Comparison of ENCODE assay signal across 8 mouse cellular contexts in the genomic region with DNA sequence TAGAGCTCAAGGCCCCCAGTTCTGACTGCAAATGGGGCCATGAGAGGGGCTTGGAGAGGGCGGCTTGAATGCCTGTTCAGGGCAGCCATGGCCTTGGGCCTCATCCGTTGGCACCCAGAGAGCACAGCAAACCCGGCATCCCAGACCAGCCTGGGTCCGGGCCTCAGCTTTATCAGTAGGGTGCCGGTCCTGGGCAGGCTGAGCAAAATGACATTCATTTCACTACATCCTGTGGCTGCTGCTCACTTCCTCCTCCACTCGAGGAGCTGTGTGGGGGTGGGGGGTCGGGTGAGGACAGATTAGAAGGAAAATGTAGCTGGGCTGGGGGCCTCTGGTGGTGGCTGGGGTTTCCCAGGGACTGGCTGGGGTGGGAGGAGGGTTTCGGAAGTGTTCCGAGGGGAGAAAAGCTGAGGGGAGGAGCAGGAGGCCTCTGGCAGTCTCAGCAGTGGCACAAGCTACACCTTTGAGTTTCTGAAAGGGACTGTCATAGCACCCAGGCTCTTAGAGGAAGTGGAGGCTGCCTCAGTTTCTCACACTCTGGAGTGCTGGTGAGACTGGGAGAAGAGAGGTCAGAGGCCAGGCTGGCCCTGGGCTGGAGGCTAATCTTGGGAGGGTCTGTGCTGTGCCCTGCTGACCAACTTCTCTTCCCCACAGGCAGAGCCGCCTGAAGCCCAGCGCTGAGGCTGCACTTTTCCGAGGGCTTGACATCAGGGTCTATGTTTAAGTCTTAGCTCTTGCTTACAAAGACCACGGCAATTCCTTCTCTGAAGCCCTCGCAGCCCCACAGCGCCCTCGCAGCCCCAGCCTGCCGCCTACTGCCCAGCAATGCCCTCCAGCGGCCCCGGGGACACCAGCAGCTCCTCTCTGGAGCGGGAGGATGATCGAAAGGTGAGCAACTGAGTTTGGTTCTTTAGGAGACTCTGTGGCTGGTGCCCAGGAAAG. TPM values are rescaled to one million over a fixed set of nuclear protein-coding genes. Genes with fewer than 3 reads are reported as not detected.
DNase-seq lines count a peak whose midpoint lies in the region; ATAC-seq and TF ChIP-seq lines count a peak whose summit lies in the region.

No protein-coding gene starts in this region.

- DNase-seq in cerebellum, adult 9-11 months: peak; percentile 47
- DNase-seq in cerebellum, adult 8-10 months: no peak
- DNase-seq in embryonic facial prominence, embryonic 14.5 days (ENCODE audit: low spot score): peak; percentile 71
- DNase-seq in liver, postnatal 0 days: peak; percentile 60

- H3K4me2 ChIP-seq in embryonic facial prominence, embryonic 14.5 days (ENCODE audit: low read depth, low read length): peak overlapping the region; percentile 48
- peak overlapping the region; percentile 44 for H3K4me2 ChIP-seq in hindbrain, embryonic 13.5 days
- H3K4me2 ChIP-seq in liver, postnatal 0 days (ENCODE audit: low read depth, low read length): peak overlapping the region; percentile 63
- H3K4me2 ChIP-seq in neural tube, embryonic 15.5 days: peak overlapping the region; percentile 43

- no peak for TF ChIP-seq CTCF in E14TG2a.4 (conservative IDR thresholded peaks at IDR 0.05; ENCODE audit: low read length)
- TF ChIP-seq CTCF in liver, postnatal 0 days (IDR thresholded peaks at IDR 0.05; ENCODE audit: low read depth): peak; percentile 66

- ATAC-seq in embryonic facial prominence, embryonic 14.5 days (ENCODE audit: low read depth): peak; percentile 51
- peak; percentile 77 for ATAC-seq in hindbrain, embryonic 13.5 days (ENCODE audit: low FRiP score)
- peak; percentile 71 for ATAC-seq in liver, postnatal 0 days
- ATAC-seq in neural tube, embryonic 15.5 days (ENCODE audit: low FRiP score): peak; percentile 58
- ATAC-seq in erythroid progenitor cell, adult 5-6 weeks (replicated peaks; ENCODE audit: low FRiP score, poor library complexity, severe bottlenecking): no peak

- 0 out of 2 replicates have a peak, but pooled peaks cover 6% of the 10 kb centered on the region for H3K36me3 ChIP-seq in E14TG2a.4 (ENCODE audit: insufficient read depth, low read length)
- H3K36me3 ChIP-seq in embryonic facial prominence, embryonic 14.5 days (ENCODE audit: control insufficient read depth, insufficient read depth, low read length): peaks cover 45% of the 10 kb centered on the region
- H3K36me3 ChIP-seq in hindbrain, embryonic 13.5 days: peaks cover 39% of the 10 kb centered on the region
- H3K36me3 ChIP-seq in liver, postnatal 0 days (replicated peaks; ENCODE audit: insufficient read depth, low read length): peaks cover 12% of the 10 kb centered on the region
- peaks cover 44% of the 10 kb centered on the region for H3K36me3 ChIP-seq in neural tube, embryonic 15.5 days

- H3K27ac ChIP-seq in embryonic facial prominence, embryonic 14.5 days (replicated peaks; ENCODE audit: low read depth, low read length): peak overlapping the region; percentile 88
- peak overlapping the region; percentile 83 for H3K27ac ChIP-seq in hindbrain, embryonic 13.5 days
- H3K27ac ChIP-seq in liver, postnatal 0 days (ENCODE audit: low read depth): peak overlapping the region; percentile 84
- H3K27ac ChIP-seq in neural tube, embryonic 15.5 days (replicated peaks): peak overlapping the region; percentile 75

- peaks cover 26% of the 10 kb centered on the region for H3K27me3 ChIP-seq in E14TG2a.4 (ENCODE audit: insufficient read depth, low read length)
- H3K27me3 ChIP-seq in embryonic facial prominence, embryonic 14.5 days (replicated peaks; ENCODE audit: control insufficient read depth, insufficient read depth, low read length): no peaks in the 10 kb centered on the region
- no peaks in the 10 kb centered on the region for H3K27me3 ChIP-seq in hindbrain, embryonic 13.5 days
- H3K27me3 ChIP-seq in liver, postnatal 0 days (ENCODE audit: insufficient read depth, low read length): no peaks in the 10 kb centered on the region
- no peaks in the 10 kb centered on the region for H3K27me3 ChIP-seq in neural tube, embryonic 15.5 days (replicated peaks)

- TF ChIP-seq EP300 in liver, postnatal 0 days (IDR thresholded peaks at IDR 0.05; ENCODE audit: low read depth): no peak

- H3K4me3 ChIP-seq in E14TG2a.4 (replicated peaks; ENCODE audit: low read length): peak overlapping the region; percentile 51
- H3K4me3 ChIP-seq in embryonic facial prominence, embryonic 14.5 days (ENCODE audit: low read depth, low read length): peak overlapping the region; percentile 8; the same call in 1 of the 2 replicates
- H3K4me3 ChIP-seq in hindbrain, embryonic 13.5 days: no peak overlapping the region
- peak overlapping the region; percentile 8; the same call in 1 of the 2 replicates for H3K4me3 ChIP-seq in liver, postnatal 0 days (ENCODE audit: low read depth, low read length)
- H3K4me3 ChIP-seq in neural tube, embryonic 15.5 days (replicated peaks): no peak overlapping the region

- H3K9me3 ChIP-seq in E14TG2a.4 (ENCODE audit: low read length): no peaks in the 10 kb centered on the region
- H3K9me3 ChIP-seq in embryonic facial prominence, embryonic 14.5 days (ENCODE audit: control insufficient read depth, low read length): no peaks in the 10 kb centered on the region
- no peaks in the 10 kb centered on the region for H3K9me3 ChIP-seq in hindbrain, embryonic 13.5 days
- no peaks in the 10 kb centered on the region for H3K9me3 ChIP-seq in liver, postnatal 0 days (ENCODE audit: low read length)
- H3K9me3 ChIP-seq in neural tube, embryonic 15.5 days (replicated peaks): no peaks in the 10 kb centered on the region

- H3K4me1 ChIP-seq in E14TG2a.4 (replicated peaks; ENCODE audit: low read depth, low read length): peaks cover 31% of the 10 kb centered on the region
- peaks cover 30% of the 10 kb centered on the region for H3K4me1 ChIP-seq in embryonic facial prominence, embryonic 14.5 days (ENCODE audit: control insufficient read depth, insufficient read depth, low read length)
- peaks cover 45% of the 10 kb centered on the region for H3K4me1 ChIP-seq in hindbrain, embryonic 13.5 days (replicated peaks)
- H3K4me1 ChIP-seq in liver, postnatal 0 days (ENCODE audit: insufficient read depth): peaks cover 26% of the 10 kb centered on the region
- H3K4me1 ChIP-seq in neural tube, embryonic 15.5 days: peaks cover 61% of the 10 kb centered on the region

- 15% methylated on average over 21 of the region's 21 CpGs for WGBS in embryonic facial prominence, embryonic 14.5 days
- 12% methylated on average over 21 of the region's 21 CpGs for WGBS in hindbrain, embryonic 13.5 days
- 26% methylated on average over 21 of the region's 21 CpGs for WGBS in liver, postnatal 0 days (ENCODE audit: insufficient replicate concordance)
- WGBS in neural tube, embryonic 15.5 days: 9% methylated on average over 21 of the region's 21 CpGs

- peak overlapping the region; percentile 51 for H3K9ac ChIP-seq in embryonic facial prominence, embryonic 14.5 days (ENCODE audit: low read depth, low read length)
- peak overlapping the region; percentile 60 for H3K9ac ChIP-seq in hindbrain, embryonic 13.5 days
- H3K9ac ChIP-seq in liver, postnatal 0 days (replicated peaks): peak overlapping the region; percentile 30; the same call in 1 of the 2 replicates
- 0 out of 2 replicates have a peak overlapping the region, but pooled peaks have one; percentile 1 for H3K9ac ChIP-seq in neural tube, embryonic 15.5 days (replicated peaks)

RNA-seq across cellular contexts. Expression of gene Dnmt3a, which starts 28.8 kb away (rescaled TPM):
- 64.9 and 65.2 TPM in 2 replicates for polyA plus RNA-seq in embryonic facial prominence, embryonic 14.5 days (2014; fragmentation: Nextera tagmentation; extraction: Ambion mirVana)
- 126 and 132 TPM in 2 replicates for polyA plus RNA-seq in hindbrain, embryonic 13.5 days (2015; fragmentation: Nextera tagmentation; extraction: Ambion mirVana)
- polyA plus RNA-seq in liver, postnatal 0 days (2015; fragmentation: Nextera tagmentation; extraction: Ambion mirVana): 21.0 and 24.3 TPM in 2 replicates
- 116 and 134 TPM in 2 replicates for polyA plus RNA-seq in neural tube, embryonic 15.5 days (2015; fragmentation: Nextera tagmentation; extraction: Ambion mirVana)
- 1.3 and 4.0 TPM in 2 replicates for total RNA-seq in erythroid progenitor cell, adult 5-6 weeks (2015; ENCODE audit: low replicate concordance)
- 0.83 and 3.7 TPM in 2 replicates for total RNA-seq in erythroid progenitor cell, adult 5-6 weeks (2017; ENCODE audit: low replicate concordance)

Comparison
In these comparisons a context has a peak if more than half of its experiments do, and no peak if none do; other contexts are left out.
1. H3K4me3 ChIP-seq: peak in E14TG2a.4 (single experiment), embryonic facial prominence, embryonic 14.5 days (single experiment) and liver, postnatal 0 days (single experiment); none in hindbrain, embryonic 13.5 days (single experiment) and neural tube, embryonic 15.5 days (single experiment).
2. H3K9ac ChIP-seq: peak in every context shown above with its lines; median percentile 60 in hindbrain, embryonic 13.5 days; 51 in embryonic facial prominence, embryonic 14.5 days; 30 in liver, postnatal 0 days; 1 in neural tube, embryonic 15.5 days.
3. Peak in every context shown above with its lines, with median percentiles within 50 percentile points of each other: H3K27ac ChIP-seq and H3K4me2 ChIP-seq.